Mouse (Mus musculus) cerebellum, adult 2 months (tissue): ENCODE results near the gene Nr2c1.

ENCODE experiments used
- CTCF ChIP-seq: fragments of 200-500 bp; IDR thresholded peaks from 2 replicates; pipeline ENCODE4 v1.5.1; 2011; ENCODE audit warnings: low read depth, mild to moderate bottlenecking, control low read depth, low read length, moderate library complexity, borderline replicate concordance; ENCODE audit not compliant: insufficient read depth
- POLR2A ChIP-seq: fragments of 200-500 bp; IDR thresholded peaks from 2 replicates; pipeline ENCODE4 v1.6.1; 2011; ENCODE audit warnings: low read length, control low read depth, borderline replicate concordance; ENCODE audit not compliant: insufficient read depth

DNA sequence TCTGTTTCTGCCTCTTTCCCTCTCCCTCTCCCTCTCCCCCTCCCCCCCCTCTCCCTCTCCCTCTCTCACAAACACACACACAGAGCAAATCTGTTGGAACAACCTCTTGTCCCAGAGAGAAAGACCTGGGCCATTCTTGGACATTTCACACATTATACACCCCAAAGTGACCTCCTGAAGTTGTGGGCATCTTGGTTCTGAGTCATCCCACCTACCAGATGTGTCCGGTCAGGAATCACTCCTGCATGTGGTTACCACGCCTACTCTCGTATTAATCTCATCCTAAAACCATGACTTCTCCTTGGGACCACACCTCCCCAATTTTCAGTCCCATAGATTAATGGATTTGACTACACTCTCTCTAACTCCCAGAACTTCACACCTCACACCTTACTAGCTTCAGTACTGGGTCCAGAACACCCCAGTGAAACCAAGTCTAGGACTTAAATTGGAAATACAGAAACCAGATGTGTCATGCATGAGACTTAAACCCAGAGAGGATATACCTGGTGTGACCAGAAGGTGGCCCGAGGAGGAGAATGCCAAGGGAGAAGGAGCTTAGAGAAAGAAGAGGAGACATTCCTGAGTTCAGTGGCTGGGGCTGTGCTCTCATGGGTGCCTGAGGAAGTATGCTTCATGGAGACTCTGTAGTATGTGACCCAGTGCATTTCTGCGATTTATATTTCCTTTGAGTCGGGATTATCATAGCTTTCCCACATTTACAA is 77.4 kb downstream of the Nr2c1 start:
- TF ChIP-seq POLR2A = no peak
- no peak for TF ChIP-seq CTCF
